Mouse (Mus musculus) cerebellum, postnatal 25 days (tissue): ENCODE measurements at regions not wholly inside any gene's neighbourhood (a gene's known extent, or its start where the extent isn't known, plus 50 kb on each side); places are given as distances from the start of the nearest gene placed in this dataset.
A peak's percentile ranks its signal among the peaks of the same experiment; 100 is the strongest.

Source experiments
- DNase-seq, 2 experiments: peaks; one replicate each; pipeline ENCODE4 v3.0.0; 2021; ENCODE audit warnings: mixed read lengths in 2 of 2

DNA sequence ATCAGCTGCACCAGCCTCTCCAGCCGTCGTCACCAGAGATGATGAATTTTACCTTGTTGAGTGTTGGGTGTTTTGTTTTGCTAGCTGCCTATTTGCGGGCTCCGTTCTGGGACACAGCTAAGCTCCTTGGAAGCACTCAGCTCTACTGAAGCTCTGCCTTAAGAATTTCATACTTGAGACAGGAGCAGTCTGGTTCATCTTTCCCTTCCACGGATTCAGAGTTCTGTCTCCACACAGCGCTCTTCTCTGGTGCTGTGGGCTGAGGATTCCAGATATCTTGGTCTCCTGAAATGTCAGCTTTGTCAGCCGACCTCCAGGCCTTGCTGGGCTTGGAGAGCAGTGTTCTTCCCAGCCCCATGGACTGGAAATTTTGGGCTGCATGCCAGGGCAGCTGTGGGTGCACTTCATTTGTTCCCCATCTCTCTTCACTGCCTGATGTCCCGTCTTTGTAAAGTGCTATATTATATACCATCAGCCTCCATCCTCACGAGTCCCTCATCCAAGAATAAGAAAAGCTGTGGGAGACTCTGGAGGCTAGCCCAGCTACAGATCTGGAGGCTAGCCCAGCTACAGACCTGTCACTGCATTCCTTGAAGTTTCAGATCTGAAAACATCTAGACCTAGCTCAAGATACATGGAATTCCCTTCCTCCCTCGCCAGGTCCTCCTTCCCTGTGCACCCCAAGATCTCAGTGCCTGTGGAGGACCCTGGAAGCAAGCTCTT, 337.0 kb downstream of the Ptpru start:
- DNase-seq: no peak

GRCm38 (mm10) chr4:131508154-131508553, 329.9 kb downstream of the Ptpru start:
- no peak for DNase-seq

DNA sequence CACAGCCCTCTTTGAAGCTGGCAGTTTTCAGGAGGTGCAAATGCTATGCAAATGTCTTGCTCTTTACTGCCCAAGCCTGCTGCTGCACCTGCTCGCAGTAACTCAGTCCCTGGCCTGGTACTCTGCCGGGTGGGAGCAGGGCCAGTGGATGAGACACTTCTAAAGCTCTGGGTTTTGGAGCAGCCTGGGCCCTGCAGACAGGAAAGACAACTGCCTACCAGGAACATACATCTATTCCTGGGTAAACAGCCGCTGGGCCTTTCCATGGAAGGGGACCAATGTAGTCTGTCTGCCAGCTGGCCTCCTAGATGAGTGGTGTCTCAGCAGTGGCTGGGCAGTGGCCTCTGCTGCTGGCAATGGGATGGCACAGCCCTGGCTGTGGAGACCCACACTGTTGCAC, 326.5 kb downstream of the Ptpru start:
- peak in 1 of 2 experiments; percentile 26 for DNase-seq

DNA sequence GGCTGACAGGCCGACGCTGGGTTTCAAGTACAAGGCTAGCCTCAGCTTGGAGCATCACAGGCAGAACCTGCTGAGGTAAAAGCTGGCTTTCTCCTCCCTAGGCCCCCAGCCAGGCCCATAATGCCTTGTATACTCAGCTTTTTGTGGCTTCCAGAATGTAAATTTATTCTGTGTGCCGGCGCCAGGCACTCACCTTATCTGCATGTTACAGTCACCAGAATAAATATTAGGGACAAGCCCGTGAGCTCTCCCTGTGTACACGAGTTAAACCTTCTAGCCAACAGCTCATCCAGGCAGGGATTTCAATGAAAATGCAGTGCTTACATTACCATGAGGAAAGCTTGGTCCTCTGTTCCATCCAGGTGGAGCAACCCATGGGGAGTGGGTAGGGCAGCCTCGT, 325.3 kb downstream of the Ptpru start:
- DNase-seq: no peak

DNA sequence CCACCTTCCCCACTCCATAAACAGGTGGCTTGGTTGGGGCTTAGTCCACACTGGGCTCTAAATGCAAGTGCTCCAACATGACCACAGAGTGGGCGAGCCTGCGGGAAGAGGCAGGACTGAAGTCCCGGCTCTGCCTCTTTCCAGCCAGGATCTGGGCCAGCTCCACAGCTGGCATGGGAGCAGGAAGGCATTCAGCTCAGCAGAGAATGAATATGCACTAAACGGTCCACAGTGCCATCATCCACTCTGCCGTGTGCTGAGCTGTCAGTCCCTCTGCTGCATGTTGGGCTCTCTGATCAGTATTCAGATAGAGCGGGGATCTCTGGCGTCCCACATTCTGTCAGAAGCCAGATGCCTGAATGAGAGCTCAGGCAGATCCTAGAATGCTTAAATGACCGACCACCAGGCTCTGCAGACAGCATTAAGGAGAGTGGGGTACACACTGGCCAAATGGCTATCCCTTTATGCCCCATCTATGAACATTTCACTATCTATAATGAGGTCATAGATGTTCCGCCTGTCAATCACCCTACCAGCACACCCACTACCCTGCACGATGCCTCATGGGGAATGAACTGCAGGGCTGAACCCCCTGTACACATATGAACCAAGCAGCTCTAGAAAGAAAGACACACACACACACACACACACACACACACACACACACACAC, 317.3 kb downstream of the Ptpru start:
- DNase-seq: no peak

DNA sequence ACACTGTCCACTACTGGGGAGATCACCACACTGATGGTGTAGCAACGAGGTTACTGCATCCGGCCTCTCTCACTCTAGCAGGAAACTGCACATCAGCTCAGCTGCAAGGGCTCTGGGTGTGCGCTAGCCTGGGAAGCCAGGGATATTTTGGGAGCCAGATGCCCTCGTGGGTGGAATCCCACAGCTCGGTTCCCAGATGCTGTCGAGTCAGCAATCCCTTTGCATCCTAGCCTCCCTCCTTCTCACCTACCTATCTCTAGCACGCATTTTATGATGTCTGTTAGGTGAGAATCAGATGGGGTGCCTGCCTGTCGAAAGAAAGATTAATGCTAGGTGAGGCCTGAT, 316.8 kb downstream of the Ptpru start:
- no peak for DNase-seq

GRCm38 (mm10) chr4:131525236-131525635, 312.9 kb downstream of the Ptpru start:
- DNase-seq: no peak

DNA sequence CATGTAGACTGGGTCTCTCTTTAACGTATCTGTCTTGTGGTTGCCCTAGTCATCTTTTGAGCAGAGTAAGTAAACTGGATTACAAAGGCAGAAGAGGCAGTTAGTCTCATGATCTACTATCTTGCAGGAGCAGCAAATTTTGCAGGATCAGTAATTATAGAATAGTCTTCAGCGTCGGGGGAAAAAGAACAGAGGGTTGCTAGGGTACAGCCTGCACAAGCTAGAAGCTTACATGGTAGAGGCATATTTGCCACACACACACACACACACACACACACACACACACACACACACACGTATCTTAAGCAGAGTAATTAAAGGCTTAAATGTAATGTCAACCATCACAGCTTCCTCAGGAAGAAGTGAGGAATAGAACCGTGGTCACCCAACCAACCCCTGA, 307.6 kb downstream of the Ptpru start:
- DNase-seq: no peak

DNA sequence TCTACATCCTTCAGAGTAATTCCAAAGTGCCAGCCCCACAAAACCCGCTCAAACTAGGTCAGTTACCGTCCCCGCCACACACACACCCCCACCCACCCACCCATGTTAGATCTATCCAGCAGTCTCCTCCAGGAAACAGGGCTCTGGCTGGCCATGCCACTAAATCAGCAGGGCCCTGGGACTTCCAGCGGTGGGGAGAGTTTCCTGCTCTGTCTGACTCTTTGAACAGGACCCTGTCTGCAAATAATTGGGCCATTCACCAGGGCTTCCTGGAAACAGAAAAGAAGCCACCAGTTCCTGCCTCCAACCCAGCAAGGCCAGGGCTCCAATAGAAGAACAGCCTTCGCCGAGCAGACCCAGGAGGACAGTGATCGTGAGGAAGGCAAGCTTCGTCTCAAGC, 307.1 kb downstream of the Ptpru start:
- no peak for DNase-seq

- peak; percentile 55 to 70 for DNase-seq
These were observed 303.3 kb downstream of the Ptpru start for GRCm38 (mm10) chr4:131534831-131535230.

DNA sequence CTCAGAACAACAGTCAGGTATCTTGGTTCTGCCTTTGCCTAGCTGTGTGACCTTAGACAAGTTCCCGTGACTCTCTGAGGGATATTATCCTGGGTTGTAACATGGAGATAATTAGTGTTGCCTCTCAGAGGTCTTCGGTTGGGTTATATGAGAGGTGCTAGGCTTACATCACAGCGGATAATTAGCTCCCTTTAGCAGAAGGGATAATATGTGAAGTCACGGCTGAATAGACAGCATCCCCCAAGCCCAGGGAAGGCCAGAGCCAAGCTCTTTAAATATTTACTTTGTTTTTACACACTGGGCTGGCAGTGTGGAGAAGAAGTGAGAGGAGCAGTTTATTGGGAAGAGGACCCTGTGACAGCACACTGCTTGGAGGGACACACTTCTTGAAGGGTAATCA, 299.9 kb downstream of the Ptpru start:
- no peak for DNase-seq

GRCm38 (mm10) chr4:131546422-131547200, 291.5 kb downstream of the Ptpru start:
- DNase-seq: no peak

- DNase-seq: peak; percentile 68 to 76
These were observed 288.5 kb downstream of the Ptpru start for GRCm38 (mm10) chr4:131549581-131549980.

GRCm38 (mm10) chr4:131558513-131558912, 279.6 kb downstream of the Ptpru start:
- DNase-seq: peak; percentile 48 to 64

DNA sequence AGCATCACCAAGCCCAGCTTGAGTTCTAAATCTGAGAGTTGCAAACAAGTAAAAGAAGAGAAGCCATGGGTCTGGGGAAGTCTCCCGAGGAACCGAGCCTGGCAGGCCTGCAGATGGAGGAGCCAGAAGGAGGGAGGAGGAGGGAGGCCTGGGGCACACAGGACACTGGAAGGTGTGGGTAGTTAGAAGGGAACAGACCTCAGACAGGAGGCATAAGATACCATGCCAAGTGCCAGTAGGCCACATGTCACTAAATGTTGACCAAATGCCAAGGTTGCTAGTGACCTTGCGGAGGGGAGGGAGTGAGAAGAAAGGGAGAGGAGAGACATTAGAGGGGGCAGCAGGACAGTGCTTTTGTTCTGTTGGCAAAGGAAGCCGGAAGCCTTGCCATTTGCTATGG, 274.2 kb downstream of the Ptpru start:
- DNase-seq: peak; percentile 37 to 53

DNA sequence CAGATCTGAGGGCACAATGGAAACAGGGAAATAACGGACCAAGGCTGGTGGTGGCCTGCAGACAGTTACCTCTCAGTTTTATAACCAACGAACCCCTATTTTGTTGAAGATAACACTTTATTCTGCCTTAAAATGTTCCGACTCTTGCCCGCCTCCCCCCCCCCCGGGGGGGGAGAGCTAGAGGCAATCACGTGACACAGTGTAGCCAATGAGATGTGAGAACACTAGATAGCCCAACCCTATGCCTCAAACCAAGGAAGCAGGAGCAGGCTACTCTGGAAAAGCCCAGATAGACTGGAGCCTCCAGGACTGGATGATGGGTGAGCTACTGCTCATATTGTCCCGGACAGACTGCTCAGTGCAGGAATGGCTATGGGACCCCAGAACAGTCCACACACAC, 272.9 kb downstream of the Ptpru start:
- DNase-seq: no peak

DNA sequence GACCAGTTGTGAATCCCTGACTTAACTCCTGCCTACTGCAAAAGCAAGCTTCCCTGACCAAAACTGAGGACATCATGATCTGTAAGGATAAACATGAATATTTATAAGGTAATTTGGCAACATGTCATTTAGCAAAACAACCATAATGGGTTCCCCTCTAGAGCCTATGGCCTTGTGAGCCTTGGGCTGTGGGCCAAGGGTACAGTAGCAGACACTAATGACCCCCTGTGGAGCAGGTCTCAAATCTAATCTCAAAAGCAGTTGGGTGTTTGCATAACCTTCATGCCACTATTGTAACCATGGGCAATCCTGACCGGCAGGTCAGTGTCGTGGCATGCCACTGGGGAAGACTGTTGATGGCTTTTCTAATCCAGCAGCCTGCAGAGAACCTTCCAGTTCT, 270.8 kb downstream of the Ptpru start:
- no peak for DNase-seq

GRCm38 (mm10) chr4:131569156-131569555, 268.9 kb downstream of the Ptpru start:
- no peak for DNase-seq

DNA sequence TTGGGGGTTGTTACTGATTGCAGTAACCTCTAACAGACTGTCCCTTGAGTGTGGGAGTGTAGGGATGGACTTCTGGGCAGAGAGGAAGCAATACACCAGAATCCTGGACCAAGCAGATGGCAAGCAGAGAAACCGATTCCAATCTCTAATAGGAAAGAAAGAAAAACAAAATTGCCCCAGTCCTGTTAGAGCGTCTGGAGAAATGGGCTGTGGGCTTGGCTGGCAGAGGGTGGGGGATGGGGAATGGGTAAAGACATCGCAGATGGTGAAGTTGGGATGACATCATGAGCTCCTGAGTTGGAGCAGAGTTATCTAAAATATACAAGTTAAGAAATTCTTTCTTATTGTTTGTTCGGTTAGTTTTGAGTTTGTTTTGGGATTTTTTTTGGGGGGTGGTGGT, 260.5 kb downstream of the Ptpru start:
- no peak for DNase-seq

DNA sequence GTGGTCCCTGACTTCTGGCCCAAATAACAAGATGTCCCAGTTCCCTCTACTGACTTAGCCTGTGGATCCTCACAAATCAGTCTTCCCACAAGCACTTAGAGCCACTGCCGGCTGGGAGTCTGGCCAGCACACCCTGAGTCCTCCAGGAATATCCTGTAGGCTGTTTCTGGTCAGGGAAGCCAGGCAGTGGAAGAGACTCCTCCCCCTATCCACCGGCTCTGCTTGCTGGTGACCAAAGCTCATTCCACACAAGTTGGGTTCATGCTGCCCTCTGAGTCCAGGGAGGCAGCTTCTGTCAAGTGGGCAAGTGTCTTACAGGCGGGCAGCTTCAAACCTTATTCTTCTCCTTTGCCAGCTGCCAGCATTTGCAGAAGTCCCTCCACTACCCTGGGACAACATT, 252.1 kb downstream of the Ptpru start:
- DNase-seq: peak in 1 of 2 experiments; percentile 39

DNA sequence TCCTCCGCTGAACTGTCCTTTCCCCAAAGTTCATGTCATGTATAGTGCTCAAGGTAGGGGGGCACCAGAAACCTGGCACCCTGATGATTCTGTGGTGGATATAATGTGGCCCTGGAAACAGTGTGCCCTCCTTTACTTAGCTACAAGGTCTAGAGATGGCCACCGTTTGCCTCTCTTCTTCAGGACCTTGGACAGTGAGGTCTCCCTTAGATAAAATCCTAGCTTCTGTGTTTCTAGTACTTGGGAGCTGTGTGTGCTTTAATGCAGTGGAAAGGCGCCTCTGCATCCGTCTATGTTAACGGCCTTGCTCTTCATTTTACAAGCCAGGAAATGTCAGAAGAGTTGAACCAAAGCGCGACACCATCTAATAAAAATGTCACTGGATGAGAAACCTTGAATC, 250.6 kb downstream of the Ptpru start:
- DNase-seq: no peak

DNA sequence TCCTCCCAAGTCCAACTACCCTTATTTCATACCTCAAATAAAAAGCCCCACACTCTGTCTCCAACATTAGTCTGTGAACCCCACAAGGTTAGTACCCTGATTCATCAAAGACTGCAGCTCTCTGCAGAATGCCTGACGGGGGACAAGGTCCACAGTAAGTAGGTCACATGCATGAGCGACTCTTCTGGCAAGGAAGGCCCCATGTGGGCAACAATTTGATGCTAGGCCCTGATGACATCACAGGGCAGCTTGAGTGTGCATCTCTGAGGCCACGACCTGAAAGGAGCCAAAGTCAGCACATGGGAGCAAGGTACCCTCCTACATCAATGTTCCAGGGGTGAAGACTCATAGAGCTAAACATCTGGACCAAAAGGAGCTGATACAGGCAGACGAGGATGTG, 248.0 kb downstream of the Ptpru start:
- DNase-seq: peak in 1 of 2 experiments; percentile 44

- no peak for DNase-seq
These were observed 246.6 kb downstream of the Ptpru start for GRCm38 (mm10) chr4:131591456-131591855.

DNA sequence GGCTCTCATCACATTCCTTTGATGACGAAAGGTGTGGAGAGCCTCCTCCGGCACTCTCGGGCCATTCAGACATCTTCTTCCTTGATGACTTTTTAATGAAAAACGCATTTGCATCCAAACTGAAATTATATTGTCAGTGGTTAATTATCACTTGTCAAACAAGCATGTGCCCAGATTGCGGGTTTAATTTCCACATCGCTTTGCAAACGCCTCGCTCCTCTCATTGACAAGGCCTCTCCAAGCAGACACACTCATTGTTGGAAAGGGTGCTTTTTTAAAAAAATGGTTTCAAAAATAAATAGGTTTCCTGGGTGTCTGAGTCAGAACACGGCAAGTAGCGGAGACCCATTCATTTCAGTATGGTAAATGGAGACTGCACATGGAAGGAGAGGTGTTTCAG, 240.1 kb downstream of the Ptpru start:
- no peak for DNase-seq
